Mouse (Mus musculus): Measurements from ENCODE around the gene Tnfrsf22. TPM values are rescaled to one million over a fixed set of nuclear protein-coding genes. Genes with fewer than 3 reads are reported as not detected.

Tnfrsf22 gene
- polyA plus RNA-seq, 2 experiments: 13.0 to 20.5 TPM

GRCm38 (mm10) chr7:143612215-143612614 is 37.2 kb downstream of the Tnfrsf22 start:
- no peaks in the 10 kb centered on the region for H3K36me3 ChIP-seq (ENCODE audit: control insufficient read depth, insufficient read depth, low read length)
- no peaks in the 10 kb centered on the region for H3K4me1 ChIP-seq (ENCODE audit: control insufficient read depth, insufficient read depth, low read length)
- DNase-seq (ENCODE audit: low spot score): no peak
- no peak overlapping the region for H3K4me3 ChIP-seq (replicated peaks; ENCODE audit: low read length)
- no peaks in the 10 kb centered on the region for H3K9me3 ChIP-seq (ENCODE audit: control insufficient read depth, low read length)
- H3K27ac ChIP-seq (replicated peaks; ENCODE audit: low read depth, low read length): no peak overlapping the region
- no peak for ATAC-seq (ENCODE audit: low FRiP score, low read depth)
- TF ChIP-seq POLR2A (IDR thresholded peaks at IDR 0.05; ENCODE audit: borderline replicate concordance, extremely low read depth, insufficient read depth, insufficient read length): no peak
- no peaks in the 10 kb centered on the region for H3K27me3 ChIP-seq (ENCODE audit: control insufficient read depth, insufficient read depth, low read length)
- 54% methylated on average over 3 of the region's 3 CpGs for WGBS
- H3K9ac ChIP-seq (ENCODE audit: low read depth, low read length, severe bottlenecking): no peak overlapping the region
- no peak overlapping the region for H3K4me2 ChIP-seq (replicated peaks; ENCODE audit: low read depth, low read length, severe bottlenecking)

- DNase-seq (ENCODE audit: low spot score): no peak
- no peak overlapping the region for H3K4me3 ChIP-seq (replicated peaks; ENCODE audit: low read length)
- H3K27ac ChIP-seq (replicated peaks; ENCODE audit: low read depth, low read length): no peak overlapping the region
- H3K4me1 ChIP-seq (ENCODE audit: control insufficient read depth, insufficient read depth, low read length): peaks cover 4% of the 10 kb centered on the region; the same call in 1 of the 2 replicates
- TF ChIP-seq POLR2A (IDR thresholded peaks at IDR 0.05; ENCODE audit: borderline replicate concordance, extremely low read depth, insufficient read depth, insufficient read length): no peak
- H3K9ac ChIP-seq (ENCODE audit: low read depth, low read length, severe bottlenecking): no peak overlapping the region
- WGBS: 91% methylated on average over 3 of the region's 3 CpGs
- no peak overlapping the region for H3K4me2 ChIP-seq (replicated peaks; ENCODE audit: low read depth, low read length, severe bottlenecking)
- H3K36me3 ChIP-seq (ENCODE audit: control insufficient read depth, insufficient read depth, low read length): no peaks in the 10 kb centered on the region
- no peak for ATAC-seq (ENCODE audit: low FRiP score, low read depth)
- H3K9me3 ChIP-seq (ENCODE audit: control insufficient read depth, low read length): no peaks in the 10 kb centered on the region
- no peaks in the 10 kb centered on the region for H3K27me3 ChIP-seq (ENCODE audit: control insufficient read depth, insufficient read depth, low read length)
Observed at GRCm38 (mm10) chr7:143605321-143605720, 44.1 kb downstream of the Tnfrsf22 start.

- no peak overlapping the region for H3K27ac ChIP-seq (replicated peaks; ENCODE audit: low read depth, low read length)
- no peaks in the 10 kb centered on the region for H3K36me3 ChIP-seq (ENCODE audit: control insufficient read depth, insufficient read depth, low read length)
- DNase-seq (ENCODE audit: low spot score) (no peak), ATAC-seq (ENCODE audit: low FRiP score, low read depth) (no peak)
- H3K9me3 ChIP-seq (ENCODE audit: control insufficient read depth, low read length): no peaks in the 10 kb centered on the region
- H3K4me2 ChIP-seq (replicated peaks; ENCODE audit: low read depth, low read length, severe bottlenecking): no peak overlapping the region
- 71% methylated on average over 2 of the region's 2 CpGs for WGBS
- no peaks in the 10 kb centered on the region for H3K27me3 ChIP-seq (ENCODE audit: control insufficient read depth, insufficient read depth, low read length)
- H3K4me1 ChIP-seq (ENCODE audit: control insufficient read depth, insufficient read depth, low read length): peaks cover 6% of the 10 kb centered on the region; the same call in 1 of the 2 replicates
- no peak for TF ChIP-seq POLR2A (IDR thresholded peaks at IDR 0.05; ENCODE audit: borderline replicate concordance, extremely low read depth, insufficient read depth, insufficient read length)
- no peak overlapping the region for H3K9ac ChIP-seq (ENCODE audit: low read depth, low read length, severe bottlenecking)
- H3K4me3 ChIP-seq (replicated peaks; ENCODE audit: low read length): no peak overlapping the region
Observed at GRCm38 (mm10) chr7:143604889-143605288, 44.6 kb downstream of the Tnfrsf22 start.

- H3K4me1 ChIP-seq (ENCODE audit: control insufficient read depth, insufficient read depth, low read length): peaks cover 13% of the 10 kb centered on the region
- no peak overlapping the region for H3K9ac ChIP-seq (ENCODE audit: low read depth, low read length, severe bottlenecking)
- H3K4me3 ChIP-seq (replicated peaks; ENCODE audit: low read length): no peak overlapping the region
- H3K36me3 ChIP-seq (ENCODE audit: control insufficient read depth, insufficient read depth, low read length): no peaks in the 10 kb centered on the region
- H3K27me3 ChIP-seq (ENCODE audit: control insufficient read depth, insufficient read depth, low read length): no peaks in the 10 kb centered on the region
- no peak for TF ChIP-seq POLR2A (IDR thresholded peaks at IDR 0.05; ENCODE audit: borderline replicate concordance, extremely low read depth, insufficient read depth, insufficient read length)
- ATAC-seq (ENCODE audit: low FRiP score, low read depth) (no peak), DNase-seq (ENCODE audit: low spot score) (no peak)
- H3K9me3 ChIP-seq (ENCODE audit: control insufficient read depth, low read length): no peaks in the 10 kb centered on the region
- WGBS: 71% methylated on average over 2 of the region's 2 CpGs
- H3K27ac ChIP-seq (replicated peaks; ENCODE audit: low read depth, low read length): no peak overlapping the region
- H3K4me2 ChIP-seq (replicated peaks; ENCODE audit: low read depth, low read length, severe bottlenecking): no peak overlapping the region
Observed at GRCm38 (mm10) chr7:143601705-143602104, 47.8 kb downstream of the Tnfrsf22 start.

GRCm38 (mm10) chr7:143600231-143600740 is 49.2 kb downstream of the Tnfrsf22 start:
- Histone ChIP-seq H3K9me3 (ENCODE audit: control insufficient read depth, low read length) (no peaks in the 10 kb centered on the region), H3K36me3 (ENCODE audit: control insufficient read depth, insufficient read depth, low read length) (peaks cover 7% of the 10 kb centered on the region; the same call in 1 of the 2 replicates), H3K4me2 (replicated peaks; ENCODE audit: low read depth, low read length, severe bottlenecking) (peak overlapping the region; percentile 74), H3K4me1 (ENCODE audit: control insufficient read depth, insufficient read depth, low read length) (peaks cover 13% of the 10 kb centered on the region), H3K27ac (replicated peaks; ENCODE audit: low read depth, low read length) (no peak overlapping the region), H3K4me3 (replicated peaks; ENCODE audit: low read length) (peak overlapping the region; percentile 74), H3K9ac (ENCODE audit: low read depth, low read length, severe bottlenecking) (peak overlapping the region; percentile 31; the same call in 1 of the 2 replicates), H3K27me3 (ENCODE audit: control insufficient read depth, insufficient read depth, low read length) (no peaks in the 10 kb centered on the region)
- no peak for TF ChIP-seq POLR2A (IDR thresholded peaks at IDR 0.05; ENCODE audit: borderline replicate concordance, extremely low read depth, insufficient read depth, insufficient read length)
- ATAC-seq (ENCODE audit: low FRiP score, low read depth) (no peak; the same call in 1 of the 2 replicates), DNase-seq (ENCODE audit: low spot score) (no peak)
- 6% methylated on average over 15 of the region's 15 CpGs for WGBS
